Mouse (Mus musculus) C2C12 (cell line): ENCODE data around the gene Mbd3.

Source experiments
- CEBPB ChIP-seq: IDR thresholded peaks from one replicate; pipeline ENCODE4 v1.6.1; 2011; ENCODE audit warnings: low read depth, mild to moderate bottlenecking, control low read depth, moderate library complexity
- CTCF ChIP-seq: IDR thresholded peaks from one replicate; pipeline ENCODE4 v1.5.1; 2011; ENCODE audit not compliant: control insufficient read depth, insufficient read depth, insufficient read length
- USF1 ChIP-seq: IDR thresholded peaks from one replicate; pipeline ENCODE4 v1.6.1; 2011; ENCODE audit warnings: low read depth, mild to moderate bottlenecking, control low read depth, moderate library complexity

DNA sequence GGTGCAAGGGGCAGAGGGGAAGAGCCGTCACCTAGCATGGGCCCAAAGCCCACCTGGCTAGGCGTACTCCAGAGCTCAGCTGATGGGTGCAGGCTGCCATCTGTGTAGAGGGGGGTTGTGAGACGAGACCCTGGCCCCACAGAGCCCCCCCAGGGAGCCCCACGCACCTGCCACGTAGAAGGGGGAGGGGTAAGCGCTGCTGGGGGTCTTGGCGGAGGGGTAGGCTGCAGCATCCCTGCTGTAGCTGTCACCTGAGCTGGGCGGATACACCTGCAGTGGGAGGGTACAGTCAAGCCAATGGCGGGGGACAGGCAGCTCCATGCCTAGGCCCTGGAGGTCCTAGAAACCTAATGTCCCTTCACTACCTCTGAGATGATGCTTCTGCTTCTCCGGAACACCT lies 18.0 kb upstream of the Mbd3 start:
- TF ChIP-seq CTCF (no peak), USF1 (no peak), CEBPB (no peak)
